Comparison of ENCODE assay signal across 8 mouse cellular contexts in the genomic region with DNA sequence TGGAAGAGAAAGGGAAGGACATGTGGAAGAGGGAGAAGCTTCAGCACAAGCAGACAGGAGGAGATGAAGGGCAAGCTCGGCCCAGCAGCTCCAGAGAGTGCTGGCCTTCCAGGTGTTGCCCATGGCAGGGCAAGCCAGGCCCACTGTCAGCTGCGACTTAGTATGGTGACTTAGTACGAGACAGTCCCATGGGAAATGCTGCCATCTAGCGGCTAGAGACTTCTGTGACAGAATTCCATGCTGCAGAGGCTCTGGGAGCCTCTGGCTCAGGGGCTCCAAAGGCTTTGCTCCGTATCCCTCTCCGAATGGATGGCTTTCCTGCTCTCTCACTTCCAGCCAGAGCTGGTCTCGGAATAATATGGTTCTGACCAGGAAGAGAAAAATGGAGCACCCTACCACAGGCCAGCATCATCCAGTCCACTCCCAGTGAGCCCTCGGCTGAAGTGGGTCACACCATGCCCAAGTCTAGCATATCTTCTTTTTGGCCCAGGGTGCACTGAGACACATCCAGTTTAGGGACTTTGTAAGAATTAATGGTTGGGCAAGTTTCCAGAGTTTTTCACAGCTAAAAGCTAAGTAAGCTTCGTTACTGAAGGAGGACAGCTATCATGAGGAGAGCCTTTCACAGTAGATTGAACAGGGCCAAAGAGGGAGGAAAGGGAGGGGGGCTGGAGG. TPM values are rescaled to one million over a fixed set of nuclear protein-coding genes. Genes with fewer than 3 reads are reported as not detected.
DNase-seq lines count a peak whose midpoint lies in the region; ATAC-seq and TF ChIP-seq lines count a peak whose summit lies in the region.

No protein-coding gene starts in this region.

- no peaks in the 10 kb centered on the region for H3K27me3 ChIP-seq in heart, embryonic 14.5 days (ENCODE audit: control insufficient read depth, insufficient read depth, low read length)
- H3K27me3 ChIP-seq in liver, embryonic 12.5 days (replicated peaks) = no peaks in the 10 kb centered on the region
- H3K27me3 ChIP-seq in neural tube, embryonic 12.5 days (replicated peaks) = no peaks in the 10 kb centered on the region
- H3K27me3 ChIP-seq in stomach, postnatal 0 days (ENCODE audit: control insufficient read depth, insufficient read depth, low read length) = no peaks in the 10 kb centered on the region

- H3K9me3 ChIP-seq in heart, embryonic 14.5 days (ENCODE audit: control insufficient read depth, low read length) = no peaks in the 10 kb centered on the region
- H3K9me3 ChIP-seq in liver, embryonic 12.5 days (replicated peaks) = no peaks in the 10 kb centered on the region
- no peaks in the 10 kb centered on the region for H3K9me3 ChIP-seq in neural tube, embryonic 12.5 days
- no peaks in the 10 kb centered on the region for H3K9me3 ChIP-seq in stomach, postnatal 0 days (ENCODE audit: control insufficient read depth, low read length)

- peak; percentile 79 for ATAC-seq in erythroblast, adult 5-6 weeks (replicated peaks; ENCODE audit: low FRiP score, poor library complexity, severe bottlenecking)
- ATAC-seq in heart, embryonic 14.5 days (ENCODE audit: insufficient number of reproducible peaks, insufficient read depth, low FRiP score, low read depth) = peak; percentile 24
- peak; percentile 48 for ATAC-seq in liver, embryonic 12.5 days
- peak; percentile 70 for ATAC-seq in neural tube, embryonic 12.5 days (ENCODE audit: low FRiP score, low read depth)
- peak; percentile 61 for ATAC-seq in stomach, postnatal 0 days (ENCODE audit: low FRiP score, low TSS enrichment)

- H3K27ac ChIP-seq in heart, embryonic 14.5 days (replicated peaks in 1 of 2; ENCODE audit: control insufficient read depth in 1 of 2, insufficient read depth in 1 of 2, low read depth in 2 of 2, low read length in 2 of 2) = no peak overlapping the region
- no peak overlapping the region for H3K27ac ChIP-seq in liver, embryonic 12.5 days
- no peak overlapping the region for H3K27ac ChIP-seq in neural tube, embryonic 12.5 days
- H3K27ac ChIP-seq in stomach, postnatal 0 days (replicated peaks) = no peak overlapping the region

- H3K4me3 ChIP-seq in heart, embryonic 14.5 days (ENCODE audit: control insufficient read depth in 1 of 2, insufficient read depth in 1 of 2, low read depth in 1 of 2, low read length in 2 of 2) = no peak overlapping the region
- no peak overlapping the region for H3K4me3 ChIP-seq in liver, embryonic 12.5 days
- no peak overlapping the region for H3K4me3 ChIP-seq in neural tube, embryonic 12.5 days
- H3K4me3 ChIP-seq in stomach, postnatal 0 days (ENCODE audit: low read depth, low read length) = no peak overlapping the region

- H3K4me1 ChIP-seq in heart, embryonic 14.5 days (ENCODE audit: control insufficient read depth in 2 of 2, insufficient read depth in 2 of 2, low read length in 2 of 2) = peaks cover 0 to 2% of the 10 kb centered on the region in 2 experiments; a peak in 1 of 4 replicates
- peaks cover 6% of the 10 kb centered on the region; the same call in 1 of the 2 replicates for H3K4me1 ChIP-seq in liver, embryonic 12.5 days
- peaks cover 3% of the 10 kb centered on the region; the same call in 1 of the 2 replicates for H3K4me1 ChIP-seq in neural tube, embryonic 12.5 days
- H3K4me1 ChIP-seq in stomach, postnatal 0 days (replicated peaks; ENCODE audit: control insufficient read depth, insufficient read depth) = no peaks in the 10 kb centered on the region

- 33% methylated on average over 9 of the region's 9 CpGs for WGBS in heart, embryonic 14.5 days
- WGBS in liver, embryonic 12.5 days (ENCODE audit: insufficient replicate concordance) = 42% methylated on average over 9 of the region's 9 CpGs
- WGBS in neural tube, embryonic 12.5 days = 36% methylated on average over 9 of the region's 9 CpGs
- 27% methylated on average over 9 of the region's 9 CpGs for WGBS in stomach, postnatal 0 days

- H3K9ac ChIP-seq in heart, embryonic 14.5 days (ENCODE audit: low read length) = no peak overlapping the region
- no peak overlapping the region for H3K9ac ChIP-seq in liver, embryonic 12.5 days
- no peak overlapping the region for H3K9ac ChIP-seq in neural tube, embryonic 12.5 days
- no peak overlapping the region for H3K9ac ChIP-seq in stomach, postnatal 0 days (ENCODE audit: low read length)

- peak; percentile 65 for DNase-seq in CD4-positive helper T cell, adult 2 months (ENCODE audit: low read depth, low spot score)
- DNase-seq in brain, adult 2 months (ENCODE audit: low read depth, low spot score) = peak; percentile 95
- peak; percentile 92 for DNase-seq in kidney, postnatal 10 days
- peak; percentile 79 for DNase-seq in stomach, postnatal 0 days (ENCODE audit: low spot score)

- no peak overlapping the region for H3K4me2 ChIP-seq in heart, embryonic 14.5 days (ENCODE audit: low read length)
- no peak overlapping the region for H3K4me2 ChIP-seq in liver, embryonic 12.5 days
- no peak overlapping the region for H3K4me2 ChIP-seq in neural tube, embryonic 12.5 days (replicated peaks)
- no peak overlapping the region for H3K4me2 ChIP-seq in stomach, postnatal 0 days (replicated peaks; ENCODE audit: low read depth)

- peaks cover 52% of the 10 kb centered on the region for H3K36me3 ChIP-seq in heart, embryonic 14.5 days (ENCODE audit: control insufficient read depth, insufficient read depth, low read length)
- H3K36me3 ChIP-seq in liver, embryonic 12.5 days = peaks cover 95% of the 10 kb centered on the region
- H3K36me3 ChIP-seq in neural tube, embryonic 12.5 days = peaks cover 73% of the 10 kb centered on the region
- peaks cover 14% of the 10 kb centered on the region for H3K36me3 ChIP-seq in stomach, postnatal 0 days (ENCODE audit: control insufficient read depth, insufficient read depth, low read length)

- TF ChIP-seq EP300 in stomach, postnatal 0 days (optimal IDR thresholded peaks at IDR 0.05) = no peak

- TF ChIP-seq CTCF in stomach, postnatal 0 days (IDR thresholded peaks at IDR 0.05; ENCODE audit: low read depth) = peak; percentile 87

RNA-seq across cellular contexts. Expression of gene Clec2l, which starts 32.6 kb away (rescaled TPM):
- not detected in 2 replicates for total RNA-seq in erythroblast, adult 5-6 weeks (2015; ENCODE audit: low replicate concordance)
- 0.84 TPM in 1 of 2 replicates, not detected in the other for total RNA-seq in erythroblast, adult 5-6 weeks (2017; ENCODE audit: low replicate concordance)
- polyA plus RNA-seq in heart, embryonic 14.5 days (2014; fragmentation: Nextera tagmentation; extraction: Ambion mirVana) = 2.3 and 2.4 TPM in 2 replicates
- polyA plus RNA-seq in liver, embryonic 12.5 days (2016; fragmentation: Nextera tagmentation; extraction: Ambion mirVana) = 0.11 and 0.12 TPM in 2 replicates
- polyA plus RNA-seq in neural tube, embryonic 12.5 days (2016; fragmentation: Nextera tagmentation; extraction: Ambion mirVana) = 7.3 and 7.8 TPM in 2 replicates
- 0.55 and 1.7 TPM in 2 replicates for polyA plus RNA-seq in stomach, postnatal 0 days (2015; fragmentation: Nextera tagmentation; extraction: Ambion mirVana)

RNA-seq across cellular contexts. Expression of gene Klrg2, which starts 58.5 kb away (rescaled TPM):
- total RNA-seq in erythroblast, adult 5-6 weeks (2015; ENCODE audit: low replicate concordance) = not detected in 2 replicates
- not detected in 2 replicates for total RNA-seq in erythroblast, adult 5-6 weeks (2017; ENCODE audit: low replicate concordance)
- 0.16 and 0.26 TPM in 2 replicates for polyA plus RNA-seq in heart, embryonic 14.5 days (2014; fragmentation: Nextera tagmentation; extraction: Ambion mirVana)
- polyA plus RNA-seq in liver, embryonic 12.5 days (2016; fragmentation: Nextera tagmentation; extraction: Ambion mirVana) = 0.06 and 0.10 TPM in 2 replicates
- polyA plus RNA-seq in neural tube, embryonic 12.5 days (2016; fragmentation: Nextera tagmentation; extraction: Ambion mirVana) = 0.14 TPM in 1 of 2 replicates, not detected in the other
- polyA plus RNA-seq in stomach, postnatal 0 days (2015; fragmentation: Nextera tagmentation; extraction: Ambion mirVana) = 4.5 and 5.9 TPM in 2 replicates

Comparison
In these comparisons a context has a peak if more than half of its experiments do, and no peak if none do; other contexts are left out.
1. ATAC-seq: peak in every context shown above with its lines; median percentile 79 in erythroblast, adult 5-6 weeks; 70 in neural tube, embryonic 12.5 days; 61 in stomach, postnatal 0 days; 48 in liver, embryonic 12.5 days; 24 in heart, embryonic 14.5 days.